Mouse (Mus musculus): ENCODE data around the gene Polr2g.
A peak's percentile ranks its signal among the peaks of the same experiment; 100 is the strongest.
"Not testable (repeated sequence)": the region's sequence is repeated elsewhere in the genome, so short reads cannot be mapped to it uniquely, and the experiment has no call there.

The Polr2g gene

GRCm38 (mm10) chr19:8798264-8798946, at the start of gene Polr2g:
Gene Polr2g (minus strand): TSS chr19:8798577.
- peak; percentile 95 for DNase-seq

GRCm38 (mm10) chr19:8844371-8845129, 46.2 kb upstream of the Polr2g start:
- peak; percentile 82 for DNase-seq

GRCm38 (mm10) chr19:8842961-8843360, 44.6 kb upstream of the Polr2g start:
- DNase-seq = no peak

GRCm38 (mm10) chr19:8841012-8841411, 42.6 kb upstream of the Polr2g start:
- no peak for DNase-seq

- DNase-seq = peak; percentile 88
These were observed 41.8 kb upstream of the Polr2g start for GRCm38 (mm10) chr19:8839908-8840791.

- DNase-seq = no peak
These were observed 40.9 kb upstream of the Polr2g start, which contains the start of gene Gng3 for GRCm38 (mm10) chr19:8839103-8839907. Gene Gng3 (minus strand): TSS chr19:8839194.

- DNase-seq = peak; percentile 82
These were observed 39.8 kb upstream of the Polr2g start for GRCm38 (mm10) chr19:8838041-8838730.

- peak; percentile 89 for DNase-seq
These were observed 38.9 kb upstream of the Polr2g start, which contains the start of gene Bscl2 for GRCm38 (mm10) chr19:8837251-8837791. Gene Bscl2 (plus strand): TSS chr19:8837467.

GRCm38 (mm10) chr19:8836327-8836726, 38.0 kb upstream of the Polr2g start:
- DNase-seq = not testable (repeated sequence)

GRCm38 (mm10) chr19:8832971-8833370, 34.6 kb upstream of the Polr2g start:
- DNase-seq = no peak

- no peak for DNase-seq
These were observed 32.9 kb upstream of the Polr2g start for GRCm38 (mm10) chr19:8831262-8831661.

- DNase-seq = no peak
These were observed 32.3 kb upstream of the Polr2g start for GRCm38 (mm10) chr19:8830664-8831063.

GRCm38 (mm10) chr19:8829660-8830059, 31.3 kb upstream of the Polr2g start, which contains the start of gene AC129217.1:
Gene AC129217.1 (plus strand): TSS chr19:8829773.
- no peak for DNase-seq

- no peak for DNase-seq
These were observed 24.3 kb upstream of the Polr2g start for GRCm38 (mm10) chr19:8822696-8823095.

GRCm38 (mm10) chr19:8821146-8821545, 22.8 kb upstream of the Polr2g start:
- peak; percentile 53 for DNase-seq

- DNase-seq = no peak
These were observed 22.1 kb upstream of the Polr2g start for GRCm38 (mm10) chr19:8820424-8820956.

GRCm38 (mm10) chr19:8819596-8820423, 21.4 kb upstream of the Polr2g start, which contains the start of gene Hnrnpul2:
Gene Hnrnpul2 (plus strand): TSS chr19:8820010.
- DNase-seq = peak; percentile 99

- DNase-seq = peak; percentile 99
These were observed 20.6 kb upstream of the Polr2g start, which contains the start of gene Ttc9c for GRCm38 (mm10) chr19:8818801-8819595. Gene Ttc9c (minus strand): TSS chr19:8819333.

- no peak for DNase-seq
These were observed 20.0 kb upstream of the Polr2g start for GRCm38 (mm10) chr19:8818301-8818798.
